ENCODE assay signal across 18 mouse cellular contexts in the genomic region with DNA sequence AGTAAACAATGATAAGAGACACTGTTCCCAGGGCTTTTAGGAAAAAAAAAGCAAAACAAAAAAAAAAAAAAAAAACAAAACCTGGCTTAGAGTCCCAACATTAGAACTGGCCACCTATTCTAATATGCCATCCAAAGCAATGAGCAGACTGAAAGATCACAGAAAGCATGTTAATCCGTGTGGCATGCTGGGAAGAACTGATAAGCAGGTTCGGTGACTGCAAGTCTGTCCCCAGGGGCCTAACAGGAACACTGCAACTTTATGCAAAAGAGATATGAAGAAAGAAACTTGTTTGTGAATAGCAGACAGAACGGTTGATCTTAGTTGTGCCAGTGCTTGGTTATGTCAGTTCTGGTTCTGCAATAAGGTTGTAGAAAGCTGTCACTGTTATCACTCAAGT. TPM values are rescaled to one million over a fixed set of nuclear protein-coding genes. Genes with fewer than 3 reads are reported as not detected.
A peak's percentile ranks its signal among the peaks of the same experiment; 100 is the strongest.
DNase-seq lines count a peak whose midpoint lies in the region; ATAC-seq and TF ChIP-seq lines count a peak whose summit lies in the region.
"Had no signal": no experiment of that assay in that cellular context is flagged by ENCODE, and none has a peak within 500 bp of the region (broad histone marks: within the 10 kb centered on the region; RNA-seq: fewer than 3 reads in every experiment).

No protein-coding gene starts in this region.

- no peaks in the 10 kb centered on the region for H3K9me3 ChIP-seq in MEL (replicated peaks; ENCODE audit: insufficient read depth, low read length)
- H3K9me3 ChIP-seq in liver, postnatal 0 days (ENCODE audit: low read length) = no peaks in the 10 kb centered on the region
- no peaks in the 10 kb centered on the region for H3K9me3 ChIP-seq in midbrain, embryonic 14.5 days (ENCODE audit: control insufficient read depth, low read length)
- H3K9me3 ChIP-seq: forebrain, embryonic 15.5 days; heart, embryonic 15.5 days; hindbrain, embryonic 10.5 days; neural tube, embryonic 12.5 days had no signal

- TF ChIP-seq RAD21 in MEL (IDR thresholded peaks at IDR 0.05; ENCODE audit: low read depth, low read length) = no peak

- ATAC-seq in erythroid progenitor cell, adult 5-6 weeks (replicated peaks; ENCODE audit: low FRiP score, poor library complexity, severe bottlenecking) = 0 out of 2 replicates have a peak, but pooled peaks have one; percentile 37
- peak; percentile 4; the same call in 1 of the 2 replicates for ATAC-seq in liver, postnatal 0 days
- no peak for ATAC-seq in midbrain, embryonic 14.5 days (ENCODE audit: low FRiP score, low TSS enrichment)
- ATAC-seq: forebrain, embryonic 15.5 days had no signal

- TF ChIP-seq POLR2A in MEL (IDR thresholded peaks at IDR 0.05; ENCODE audit: control insufficient read depth in 1 of 2, insufficient read depth in 1 of 2, low read depth in 1 of 2, low read length in 2 of 2, poor library complexity in 1 of 2) = no peak; a peak in 1 of 4 replicates

- peaks cover 0 to 25% of the 10 kb centered on the region in 2 experiments; a peak in 2 of 4 replicates for H3K36me3 ChIP-seq in MEL (ENCODE audit: control insufficient read depth in 1 of 2, insufficient read depth in 2 of 2, low read length in 2 of 2)
- no peaks in the 10 kb centered on the region for H3K36me3 ChIP-seq in liver, postnatal 0 days (replicated peaks; ENCODE audit: insufficient read depth, low read length)
- no peaks in the 10 kb centered on the region for H3K36me3 ChIP-seq in midbrain, embryonic 14.5 days (ENCODE audit: control insufficient read depth, insufficient read depth, low read length)
- H3K36me3 ChIP-seq: forebrain, embryonic 15.5 days; heart, embryonic 15.5 days; neural tube, embryonic 12.5 days had no signal

- H3K79me2 ChIP-seq in MEL (ENCODE audit: control insufficient read depth, insufficient read depth, low read length, poor library complexity) = no peaks in the 10 kb centered on the region; the same call in 1 of the 2 replicates

- H3K4me2 ChIP-seq in liver, postnatal 0 days (ENCODE audit: low read depth, low read length) = peak overlapping the region; percentile 30
- no peak overlapping the region for H3K4me2 ChIP-seq in midbrain, embryonic 14.5 days (ENCODE audit: low read length)
- H3K4me2 ChIP-seq: forebrain, embryonic 15.5 days; heart, embryonic 15.5 days; lung, embryonic 14.5 days; neural tube, embryonic 12.5 days had no signal

- 26% methylated on average over 3 of the region's 3 CpGs for WGBS in liver, postnatal 0 days (ENCODE audit: insufficient replicate concordance)
- WGBS in midbrain, embryonic 14.5 days = 52% methylated on average over 3 of the region's 3 CpGs

- no peak overlapping the region for H3K4me3 ChIP-seq in MEL (ENCODE audit: control insufficient read depth in 1 of 2, insufficient read depth in 1 of 2, low read depth in 2 of 2, low read length in 2 of 2)
- no peak overlapping the region for H3K4me3 ChIP-seq in liver, postnatal 0 days (ENCODE audit: low read depth, low read length)
- H3K4me3 ChIP-seq in midbrain, embryonic 14.5 days (replicated peaks; ENCODE audit: low read depth, low read length) = no peak overlapping the region
- H3K4me3 ChIP-seq: forebrain, embryonic 15.5 days; heart, embryonic 15.5 days; hindbrain, embryonic 10.5 days; neural tube, embryonic 12.5 days had no signal

- H3K9ac ChIP-seq in MEL (ENCODE audit: control insufficient read depth, low read depth, low read length, poor library complexity, severe bottlenecking) = peak overlapping the region; percentile 11; the same call in 1 of the 2 replicates
- no peak overlapping the region for H3K9ac ChIP-seq in liver, postnatal 0 days (replicated peaks)
- no peak overlapping the region for H3K9ac ChIP-seq in midbrain, embryonic 14.5 days (replicated peaks; ENCODE audit: low read length)
- H3K9ac ChIP-seq: forebrain, embryonic 15.5 days; heart, embryonic 15.5 days; lung, embryonic 14.5 days; neural tube, embryonic 12.5 days had no signal

- TF ChIP-seq EP300 in MEL (IDR thresholded peaks at IDR 0.05; ENCODE audit: low read depth in 1 of 2, low read length in 2 of 2) = peak; percentile 73 to 76
- TF ChIP-seq EP300 in liver, postnatal 0 days (IDR thresholded peaks at IDR 0.05; ENCODE audit: low read depth) = peak; percentile 86

- H3K27ac ChIP-seq in MEL (ENCODE audit: control insufficient read depth, low read depth, low read length) = peak overlapping the region; percentile 86
- peak overlapping the region; percentile 85 for H3K27ac ChIP-seq in liver, postnatal 0 days (ENCODE audit: low read depth)
- H3K27ac ChIP-seq in midbrain, embryonic 14.5 days (replicated peaks; ENCODE audit: low read depth, low read length) = no peak overlapping the region
- H3K27ac ChIP-seq: forebrain, embryonic 15.5 days; heart, embryonic 15.5 days; hindbrain, embryonic 10.5 days; neural tube, embryonic 12.5 days had no signal

- DNase-seq in B cell, adult 2 months = peak; percentile 50 to 62
- peak; percentile 87 for DNase-seq in MEL (ENCODE audit: low read depth, low spot score)
- DNase-seq in liver, postnatal 0 days = no peak
- DNase-seq in kidney, adult 11 months = no peak
- DNase-seq in urinary bladder, postnatal 25 days (ENCODE audit: low spot score) = no peak
- DNase-seq in midbrain, embryonic 14.5 days = no peak
- DNase-seq in kidney, adult 18-20 months = no peak
- DNase-seq: cerebellum, adult 11 months; cerebellum, postnatal 25 days; heart, adult 18-20 months; lung, embryonic 14.5 days; thymus, postnatal 4 days had no signal

- peak in 2 of 3 experiments; percentile 19 to 24; a peak in 4 of 6 replicates for TF ChIP-seq CTCF in MEL (IDR thresholded peaks at IDR 0.05 in 2 of 3, conservative IDR thresholded peaks at IDR 0.05 in 1 of 3; ENCODE audit: control insufficient read depth in 1 of 3, insufficient read depth in 1 of 3, low read depth in 2 of 3, low read length in 3 of 3, poor library complexity in 1 of 3, severe bottlenecking in 1 of 3)
- TF ChIP-seq CTCF in liver, postnatal 0 days (IDR thresholded peaks at IDR 0.05; ENCODE audit: low read depth) = peak; percentile 47

- H3K4me1 ChIP-seq in MEL (ENCODE audit: control insufficient read depth in 1 of 2, insufficient read depth in 2 of 2, low read length in 2 of 2) = peaks cover 4 to 7% of the 10 kb centered on the region in 2 experiments; a peak in 2 of 4 replicates
- H3K4me1 ChIP-seq in liver, postnatal 0 days (ENCODE audit: insufficient read depth) = peaks cover 40% of the 10 kb centered on the region
- peaks cover 22% of the 10 kb centered on the region for H3K4me1 ChIP-seq in midbrain, embryonic 14.5 days (ENCODE audit: control insufficient read depth, insufficient read depth, low read length)

- no peaks in the 10 kb centered on the region for H3K27me3 ChIP-seq in MEL (ENCODE audit: control insufficient read depth in 1 of 2, insufficient read depth in 2 of 2, low read length in 2 of 2)
- H3K27me3 ChIP-seq in liver, postnatal 0 days (ENCODE audit: insufficient read depth, low read length) = no peaks in the 10 kb centered on the region
- no peaks in the 10 kb centered on the region for H3K27me3 ChIP-seq in midbrain, embryonic 14.5 days (ENCODE audit: control insufficient read depth, insufficient read depth, low read length)
- H3K27me3 ChIP-seq: forebrain, embryonic 15.5 days; heart, embryonic 15.5 days; neural tube, embryonic 12.5 days had no signal

TF ChIP-seq in MEL, 35 proteins besides CTCF, POLR2A, EP300 and RAD21 (continues in another document):
- TF ChIP-seq HCFC1 (IDR thresholded peaks at IDR 0.05; ENCODE audit: low read depth, low read length) (peak; percentile 64; the same call in 1 of the 2 replicates), ETS1 (IDR thresholded peaks at IDR 0.05; ENCODE audit: low read depth, low read length) (peak; percentile 68; the same call in 1 of the 2 replicates), TCF12 (IDR thresholded peaks at IDR 0.05; ENCODE audit: low read depth, low read length) (peak; percentile 81), SMC3 (IDR thresholded peaks at IDR 0.05; ENCODE audit: low read depth, low read length) (no peak), MAX (IDR thresholded peaks at IDR 0.05; ENCODE audit: low read length) (peak; percentile 66), ZKSCAN1 (IDR thresholded peaks at IDR 0.05; ENCODE audit: low read depth, low read length) (no peak), GATA1 (IDR thresholded peaks at IDR 0.05; ENCODE audit: low read depth, low read length) (peak; percentile 92), ZC3H11A (IDR thresholded peaks at IDR 0.05; ENCODE audit: low read depth, low read length) (no peak), E2F4 (IDR thresholded peaks at IDR 0.05; ENCODE audit: borderline replicate concordance, low read depth, low read length) (no peak), SIN3A (IDR thresholded peaks at IDR 0.05; ENCODE audit: low read length) (peak; percentile 69), MAZ (IDR thresholded peaks at IDR 0.05; ENCODE audit: low read depth, low read length) (no peak), MYC (IDR thresholded peaks at IDR 0.05; ENCODE audit: low read depth, low read length) (peak; percentile 87), TAL1 (IDR thresholded peaks at IDR 0.05; ENCODE audit: low read length) (peak; percentile 85), MAFK (IDR thresholded peaks at IDR 0.05; ENCODE audit: borderline replicate concordance, low read depth, low read length) (no peak), TBP (IDR thresholded peaks at IDR 0.05; ENCODE audit: low read depth, low read length) (peak; percentile 34; the same call in 1 of the 2 replicates), POLR2AphosphoS2 (IDR thresholded peaks at IDR 0.05; ENCODE audit: low read length) (no peak), CHD2 (IDR thresholded peaks at IDR 0.05; ENCODE audit: low read length) (no peak)

RNA-seq across cellular contexts. Expression of gene Map3k13, which starts 2.4 kb away (rescaled TPM):
- 0.20 and 0.23 TPM in 2 replicates for total RNA-seq in MEL (2012; rRNA removed)
- polyA plus RNA-seq in MEL (2012; ENCODE audit: insufficient read depth in 1 of 2, insufficient read length in 2 of 2, low read depth in 1 of 2, low replicate concordance in 2 of 2, missing spikeins in 1 of 2) = under 1 TPM in 1 of 2 experiments, not detected in 1; 0.82 TPM
- total RNA-seq in erythroid progenitor cell, adult 5-6 weeks (2015; ENCODE audit: low replicate concordance) = not detected in 2 replicates
- 0.39 and 0.53 TPM in 2 replicates for total RNA-seq in erythroid progenitor cell, adult 5-6 weeks (2017; ENCODE audit: low replicate concordance)
- 0.97 and 1.2 TPM in 2 replicates for polyA plus RNA-seq in liver, postnatal 0 days (2015; fragmentation: Nextera tagmentation; extraction: Ambion mirVana)
- polyA plus RNA-seq in midbrain, embryonic 14.5 days (2014; fragmentation: Nextera tagmentation; extraction: Ambion mirVana) = 6.6 and 9.3 TPM in 2 replicates
- total RNA-seq: monocyte, adult 5-6 weeks had no signal

RNA-seq across cellular contexts. Expression of gene Ehhadh, which starts 4.2 kb away (rescaled TPM):
- 4.3 and 5.3 TPM in 2 replicates for total RNA-seq in MEL (2012; rRNA removed)
- polyA plus RNA-seq in MEL (2012; ENCODE audit: insufficient read depth in 1 of 2, insufficient read length in 2 of 2, low read depth in 1 of 2, low replicate concordance in 2 of 2, missing spikeins in 1 of 2) = 1 to 10 TPM in 1 of 2 experiments, not detected in 1; 6.6 TPM
- total RNA-seq in erythroid progenitor cell, adult 5-6 weeks (2015; ENCODE audit: low replicate concordance) = 0.72 and 2.9 TPM in 2 replicates
- 0.64 and 0.98 TPM in 2 replicates for total RNA-seq in erythroid progenitor cell, adult 5-6 weeks (2017; ENCODE audit: low replicate concordance)
- polyA plus RNA-seq in liver, postnatal 0 days (2015; fragmentation: Nextera tagmentation; extraction: Ambion mirVana) = 176 and 215 TPM in 2 replicates
- polyA plus RNA-seq in midbrain, embryonic 14.5 days (2014; fragmentation: Nextera tagmentation; extraction: Ambion mirVana) = 1.2 and 1.6 TPM in 2 replicates

Comparison
In these comparisons a context has a peak if more than half of its experiments do, and no peak if none do; other contexts are left out.
1. DNase-seq: peak in B cell, adult 2 months (2 of 2) and MEL (single experiment); none in liver, postnatal 0 days (single experiment), kidney, adult 11 months (single experiment), urinary bladder, postnatal 25 days (single experiment), midbrain, embryonic 14.5 days (single experiment) and kidney, adult 18-20 months (single experiment).
2. RNA of gene Ehhadh, which starts 4.2 kb away (polyA plus RNA-seq): 176 to 215 TPM in liver, postnatal 0 days; 6.6 TPM in MEL and 1.2 to 1.6 TPM in midbrain, embryonic 14.5 days; every median in the first group is over 10 times any median in the second.